Mouse (Mus musculus) midbrain, embryonic 14.5 days (tissue): ENCODE measurements at regions not wholly inside any gene's neighbourhood (a gene's known extent, or its start where the extent isn't known, plus 50 kb on each side); places are given as distances from the start of the nearest gene placed in this dataset.

ENCODE experiments used
- ATAC-seq: fragments of 200-750 bp; cut with Nextera tagmentation; 2 replicates; pipeline ENCODE4 v1.8.0; 2017; ENCODE audit warnings: moderate number of reproducible peaks, moderate library complexity; ENCODE audit not compliant: low FRiP score, low TSS enrichment
- DNase-seq: peaks from one replicate; pipeline ENCODE4 v3.0.0-alpha.2; 2015
- H3K27ac ChIP-seq: fragments of 300-500 bp; sonication (generic); replicated peaks from 2 replicates; pipeline ENCODE4 v1.5.1; 2014; ENCODE audit warnings: mild to moderate bottlenecking, low read depth, low read length, moderate library complexity
- H3K27me3 ChIP-seq: fragments of 300-500 bp; sonication (generic); 2 replicates; pipeline ENCODE4 v1.6.1; 2014; ENCODE audit warnings: low read length, control low read depth, mixed read lengths; ENCODE audit not compliant: control insufficient read depth, insufficient read depth
- H3K36me3 ChIP-seq: fragments of 300-500 bp; sonication (generic); 2 replicates; pipeline ENCODE4 v1.6.1; 2014; ENCODE audit warnings: low read length, control low read depth; ENCODE audit not compliant: control insufficient read depth, insufficient read depth
- H3K4me1 ChIP-seq: fragments of 300-500 bp; sonication (generic); 2 replicates; pipeline ENCODE4 v1.6.1; 2014; ENCODE audit warnings: mild to moderate bottlenecking, antibody characterized with exemption, low read length, control low read depth; ENCODE audit not compliant: control insufficient read depth, insufficient read depth
- H3K4me2 ChIP-seq: fragments of 300-500 bp; sonication (generic); 2 replicates; pipeline ENCODE4 v1.6.1; 2014; ENCODE audit warnings: mild to moderate bottlenecking, low read length, moderate library complexity
- H3K4me3 ChIP-seq: fragments of 300-500 bp; sonication (generic); replicated peaks from 2 replicates; pipeline ENCODE4 v1.5.1; 2014; ENCODE audit warnings: low read depth, low read length
- H3K9ac ChIP-seq: fragments of 300-500 bp; sonication (generic); replicated peaks from 2 replicates; pipeline ENCODE4 v1.6.1; 2014; ENCODE audit warnings: mild to moderate bottlenecking, low read length, moderate library complexity
- H3K9me3 ChIP-seq: fragments of 300-500 bp; sonication (generic); 2 replicates; pipeline ENCODE4 v1.6.1; 2016; ENCODE audit warnings: low read length, control low read depth, mixed read lengths; ENCODE audit not compliant: control insufficient read depth
- WGBS: fragments of 180-500 bp; shearing (Covaris S2); extraction: QIAGEN DNeasy Blood & Tissue Kit; methylation state at CpG from one replicate; pipeline ENCODE4 v1.1.7; 2014; 5-methylcytosine and 5-hydroxymethylcytosine counted together

DNA sequence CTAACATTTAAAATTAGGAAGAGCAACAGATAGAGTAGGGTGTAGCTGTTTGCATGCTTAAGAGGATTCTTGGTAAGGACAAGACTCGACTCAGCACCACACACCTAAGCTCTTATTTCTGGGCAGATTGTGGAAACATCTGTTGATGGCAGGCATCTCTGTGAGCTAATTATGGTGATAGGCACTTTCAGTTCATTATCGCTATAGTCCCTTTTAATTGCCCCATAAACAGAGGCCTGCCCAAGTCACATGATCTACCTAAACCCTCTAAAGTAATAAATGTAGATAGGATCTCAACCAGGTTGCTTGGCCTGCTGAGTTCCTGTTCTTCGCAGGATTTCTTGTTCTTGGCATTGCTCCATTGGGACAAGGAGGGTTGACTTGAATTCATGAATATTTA, 88.8 kb upstream of the Selenok start:
- DNase-seq (no peak), ATAC-seq (no peak)
- H3K9ac ChIP-seq = no peak overlapping the region
- 94% methylated on average over 3 of the region's 3 CpGs for WGBS
- H3K9me3 ChIP-seq = no peaks in the 10 kb centered on the region
- no peaks in the 10 kb centered on the region for H3K27me3 ChIP-seq
- H3K36me3 ChIP-seq = no peaks in the 10 kb centered on the region
- H3K4me1 ChIP-seq = no peaks in the 10 kb centered on the region
- H3K27ac ChIP-seq = no peak overlapping the region
- no peak overlapping the region for H3K4me3 ChIP-seq
- H3K4me2 ChIP-seq = no peak overlapping the region

DNA sequence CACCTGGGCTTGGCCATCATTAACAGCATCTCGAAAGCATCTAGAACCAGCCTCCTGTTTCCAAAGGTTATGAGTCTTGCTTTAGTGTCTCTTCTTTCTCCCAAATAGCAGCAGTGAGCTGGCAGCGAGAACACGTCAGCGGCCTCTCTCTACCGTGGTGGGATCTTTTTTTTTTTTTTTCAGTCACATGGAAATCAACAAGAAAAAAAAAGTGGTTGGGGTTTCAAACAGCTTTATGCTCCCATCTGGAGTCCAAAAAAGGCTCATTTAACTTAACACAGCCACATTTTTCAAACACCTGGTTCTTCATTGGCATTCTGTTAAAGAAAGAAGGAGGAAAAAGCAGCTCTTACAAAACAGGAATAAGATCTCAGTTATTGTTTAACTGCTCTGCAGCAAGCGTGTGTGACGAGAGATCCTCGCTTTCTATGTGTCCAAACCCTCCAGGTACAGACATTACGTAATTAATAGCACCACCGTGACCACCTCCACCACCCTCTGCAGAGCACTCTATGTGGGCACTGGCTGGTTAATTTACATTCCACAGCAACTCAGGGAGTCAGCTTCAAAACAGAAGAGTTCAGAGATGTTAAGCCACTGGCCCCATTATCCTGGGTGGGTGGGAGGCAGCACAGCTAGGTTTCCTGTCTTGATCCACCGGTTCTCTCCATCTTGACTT, 85.3 kb upstream of the Selenok start:
- Histone ChIP-seq H3K27me3 (no peaks in the 10 kb centered on the region), H3K9me3 (no peaks in the 10 kb centered on the region), H3K9ac (no peak overlapping the region), H3K27ac (no peak overlapping the region), H3K4me3 (no peak overlapping the region), H3K4me1 (no peaks in the 10 kb centered on the region), H3K4me2 (no peak overlapping the region), H3K36me3 (no peaks in the 10 kb centered on the region)
- no peak for DNase-seq
- ATAC-seq = no peak
- WGBS = 81% methylated on average over 11 of the region's 11 CpGs

DNA sequence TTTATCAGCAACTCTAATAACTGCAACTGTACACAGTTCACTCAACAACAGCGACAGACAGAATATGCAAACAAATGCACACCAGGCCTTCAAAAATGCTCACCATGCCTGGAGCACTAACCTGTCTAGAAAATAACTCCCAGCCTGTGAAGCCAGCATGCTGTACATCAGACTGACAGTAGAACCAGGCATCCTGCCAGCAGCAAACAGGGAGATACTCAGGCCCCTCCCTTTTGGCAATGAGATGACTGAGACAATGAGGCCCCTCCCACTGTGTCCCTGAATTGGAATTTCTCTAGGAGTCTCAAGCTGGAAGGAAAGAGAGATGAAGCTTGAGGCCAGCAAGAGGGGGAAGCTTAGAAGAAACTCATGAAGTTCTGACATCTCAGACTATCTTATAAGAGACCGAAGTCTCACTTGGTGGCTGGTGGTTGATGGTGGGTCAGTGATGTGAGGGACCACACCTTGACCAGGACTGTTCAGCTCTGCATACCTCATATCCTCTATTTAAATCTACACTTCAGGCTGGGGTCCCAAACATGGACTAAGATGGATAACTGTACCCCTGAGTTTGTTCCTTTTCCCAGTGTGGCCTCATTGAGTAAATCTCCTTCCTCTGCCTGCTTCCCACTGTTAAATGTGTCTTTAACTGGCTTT, 72.6 kb upstream of the Selenok start:
- H3K4me1 ChIP-seq = 0 out of 2 replicates have a peak, but pooled peaks cover 2% of the 10 kb centered on the region
- peak; percentile 72 for DNase-seq
- H3K27me3 ChIP-seq = no peaks in the 10 kb centered on the region
- H3K27ac ChIP-seq = no peak overlapping the region
- no peak overlapping the region for H3K4me3 ChIP-seq
- H3K36me3 ChIP-seq = no peaks in the 10 kb centered on the region
- WGBS = 83% methylated on average over 2 of the region's 2 CpGs
- ATAC-seq = no peak
- H3K9ac ChIP-seq = no peak overlapping the region
- no peak overlapping the region for H3K4me2 ChIP-seq
- no peaks in the 10 kb centered on the region for H3K9me3 ChIP-seq

DNA sequence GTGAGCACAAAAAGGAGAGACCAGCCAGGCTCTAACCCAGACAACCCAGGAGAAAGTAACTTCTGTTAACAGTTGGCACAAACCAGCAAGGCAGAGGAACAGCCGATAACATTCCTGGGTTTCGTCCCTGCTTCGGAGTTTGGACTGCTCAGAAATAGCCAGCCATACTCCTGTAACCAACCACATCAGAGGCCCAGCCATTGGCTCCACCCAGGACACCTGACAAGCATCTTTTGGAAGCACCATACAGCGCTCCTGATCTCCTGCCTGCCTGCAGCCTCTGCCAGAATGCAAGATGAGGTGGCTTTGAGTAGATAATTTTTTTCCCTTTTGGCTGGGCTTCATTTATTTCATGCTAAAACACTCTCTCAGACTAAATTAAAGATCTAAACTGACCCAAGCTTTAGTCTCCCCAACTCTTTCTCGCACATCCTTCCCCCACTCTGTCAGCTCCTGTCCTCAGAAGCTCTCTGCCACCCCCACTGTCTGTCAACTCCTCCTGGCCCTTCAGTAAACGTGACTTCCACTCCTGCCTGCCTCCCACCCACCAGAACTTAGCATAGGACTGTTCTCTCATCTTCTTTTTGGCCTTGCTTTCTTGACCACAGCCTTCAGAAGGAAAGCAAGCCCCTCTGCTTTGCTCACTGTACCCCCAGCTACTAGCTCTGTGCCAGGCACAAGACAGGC, 72.0 kb upstream of the Selenok start:
- Histone ChIP-seq H3K4me2 (no peak overlapping the region), H3K4me1 (0 out of 2 replicates have a peak, but pooled peaks cover 2% of the 10 kb centered on the region), H3K27ac (no peak overlapping the region), H3K4me3 (no peak overlapping the region), H3K9ac (no peak overlapping the region), H3K27me3 (no peaks in the 10 kb centered on the region), H3K36me3 (no peaks in the 10 kb centered on the region), H3K9me3 (no peaks in the 10 kb centered on the region)
- WGBS = 72% methylated on average over 6 of the region's 6 CpGs
- ATAC-seq = no peak
- no peak for DNase-seq

DNA sequence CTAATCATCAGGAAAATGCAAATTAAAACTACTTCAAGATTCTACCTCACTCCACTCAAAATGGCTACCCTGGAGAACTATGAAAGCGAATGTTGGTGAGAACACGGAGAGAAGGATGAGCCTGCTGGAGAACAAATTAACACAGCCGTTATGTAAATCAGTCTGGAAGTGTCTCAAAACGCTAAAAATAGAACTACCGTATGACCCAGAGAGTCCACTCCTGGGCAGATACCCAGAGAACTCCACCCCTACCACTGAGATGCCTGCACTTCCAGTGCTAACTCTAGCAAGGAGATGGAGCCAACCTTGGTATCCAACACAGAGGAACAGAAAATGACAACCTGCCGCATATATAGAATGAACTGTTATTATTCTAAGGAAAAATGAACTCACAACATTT, 67.2 kb upstream of the Selenok start:
- Histone ChIP-seq H3K9me3 (no peaks in the 10 kb centered on the region), H3K27ac (no peak overlapping the region), H3K36me3 (no peaks in the 10 kb centered on the region), H3K27me3 (no peaks in the 10 kb centered on the region), H3K9ac (no peak overlapping the region), H3K4me2 (no peak overlapping the region), H3K4me3 (no peak overlapping the region), H3K4me1 (no peaks in the 10 kb centered on the region)
- ATAC-seq (no peak), DNase-seq (no peak)
- 86% methylated on average over 6 of the region's 6 CpGs for WGBS

DNA sequence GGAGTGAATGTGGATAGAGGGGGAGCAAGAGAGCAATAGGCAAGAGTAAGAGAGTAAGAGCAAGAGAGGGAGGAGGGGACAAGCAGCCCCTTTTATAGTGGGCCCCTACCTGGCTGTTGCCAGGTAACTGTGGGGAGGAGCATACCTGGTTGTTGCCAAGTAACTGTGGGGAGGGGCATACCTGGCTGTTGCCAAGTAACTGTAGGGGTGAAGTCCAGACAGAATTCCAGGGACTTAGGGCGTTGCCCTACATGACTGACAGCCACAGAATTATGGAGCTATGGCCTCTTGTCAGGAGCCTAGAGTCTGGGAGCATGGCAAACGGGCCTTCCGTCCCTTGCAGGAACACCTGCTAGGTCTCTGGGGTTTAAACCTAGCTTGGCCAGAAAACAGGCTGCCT, 64.5 kb upstream of the Selenok start:
- 55% methylated on average over 3 of the region's 3 CpGs for WGBS
- Histone ChIP-seq H3K9ac (no peak overlapping the region), H3K36me3 (no peaks in the 10 kb centered on the region), H3K4me1 (peaks cover 4% of the 10 kb centered on the region; the same call in 1 of the 2 replicates), H3K27ac (no peak overlapping the region), H3K4me2 (no peak overlapping the region), H3K4me3 (no peak overlapping the region), H3K27me3 (no peaks in the 10 kb centered on the region), H3K9me3 (no peaks in the 10 kb centered on the region)
- no peak for ATAC-seq
- DNase-seq = no peak

DNA sequence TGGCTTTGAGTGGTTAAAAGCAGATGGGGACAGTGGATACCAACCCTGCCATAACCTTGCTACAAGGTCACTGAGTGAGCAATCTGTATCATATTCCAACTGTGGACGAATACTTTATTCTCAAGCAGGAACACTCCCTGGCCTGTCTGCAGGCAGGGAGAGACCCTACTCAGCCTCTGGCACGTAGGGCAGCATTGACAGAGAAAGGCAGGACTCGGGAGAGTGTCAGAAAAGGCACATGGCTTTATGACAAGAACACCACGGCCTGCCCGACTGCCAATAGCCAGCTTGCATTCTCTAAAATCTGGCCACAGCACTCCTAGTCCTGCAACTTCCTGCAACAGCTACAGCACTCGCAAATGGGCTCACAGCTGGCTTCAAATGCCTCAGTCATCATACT, 63.3 kb upstream of the Selenok start:
- Histone ChIP-seq H3K9ac (no peak overlapping the region), H3K27me3 (no peaks in the 10 kb centered on the region), H3K4me1 (peaks cover 4% of the 10 kb centered on the region; the same call in 1 of the 2 replicates), H3K27ac (no peak overlapping the region), H3K4me2 (no peak overlapping the region), H3K36me3 (no peaks in the 10 kb centered on the region), H3K9me3 (no peaks in the 10 kb centered on the region), H3K4me3 (no peak overlapping the region)
- DNase-seq = no peak
- WGBS = 83% methylated on average over 6 of the region's 6 CpGs
- ATAC-seq = no peak

DNA sequence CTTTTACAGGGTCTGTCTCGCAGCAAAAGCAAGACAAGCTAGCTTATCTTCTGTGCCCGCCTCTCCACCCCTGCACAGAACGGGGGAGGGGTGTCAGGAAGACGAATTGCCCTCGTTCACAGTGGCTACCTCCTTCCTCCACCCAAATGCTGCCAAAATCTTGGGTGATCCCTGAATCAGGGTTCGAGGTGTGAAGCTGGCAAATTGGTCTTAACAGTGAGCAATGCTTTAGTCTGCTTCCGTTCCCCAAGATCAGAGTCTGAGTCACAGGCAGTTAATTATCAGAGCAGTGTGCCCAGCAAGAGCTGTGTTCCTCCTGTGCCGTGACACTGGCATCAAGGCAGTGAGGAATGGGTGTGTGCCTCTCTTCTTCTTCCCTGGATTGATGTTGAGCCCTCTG, 58.4 kb upstream of the Selenok start:
- H3K4me3 ChIP-seq = no peak overlapping the region
- peaks cover 4% of the 10 kb centered on the region; the same call in 1 of the 2 replicates for H3K4me1 ChIP-seq
- no peaks in the 10 kb centered on the region for H3K36me3 ChIP-seq
- 60% methylated on average over 8 of the region's 8 CpGs for WGBS
- ATAC-seq (no peak), DNase-seq (no peak)
- no peaks in the 10 kb centered on the region for H3K27me3 ChIP-seq
- no peaks in the 10 kb centered on the region for H3K9me3 ChIP-seq
- no peak overlapping the region for H3K9ac ChIP-seq
- no peak overlapping the region for H3K27ac ChIP-seq
- H3K4me2 ChIP-seq = no peak overlapping the region
